Mouse (Mus musculus) granulocyte monocyte progenitor cell, adult 5-6 weeks (primary cell): ENCODE measurements around the gene Flad1. TPM values are rescaled to one million over a fixed set of nuclear protein-coding genes. Genes with fewer than 3 reads are reported as not detected.

Source experiments
- ATAC-seq: replicated peaks from 2 replicates; pipeline ENCODE4 v1.8.0; 2016; ENCODE audit warnings: mild to moderate bottlenecking, moderate TSS enrichment, inconsistent platforms; ENCODE audit not compliant: poor library complexity, severe bottlenecking
- total RNA-seq, 2 experiments: library from RNA; stranded (forward) in 1 of 2; stranded (reverse) in 1 of 2; fragments of 200-712, 200-1000 nt in 1 of 2; fragments of >200 nt in 1 of 2; fragmentation: Nextera tagmentation in 1 of 2; gene quantifications; 2 replicates each; pipeline ENCODE4 v1.2.3; 2014 to 2017

The Flad1 gene
- total RNA-seq (2014; fragmentation: Nextera tagmentation) (27.5 and 41.7 TPM in 2 replicates), total RNA-seq (2017) (15.3 and 16.2 TPM in 2 replicates)

DNA sequence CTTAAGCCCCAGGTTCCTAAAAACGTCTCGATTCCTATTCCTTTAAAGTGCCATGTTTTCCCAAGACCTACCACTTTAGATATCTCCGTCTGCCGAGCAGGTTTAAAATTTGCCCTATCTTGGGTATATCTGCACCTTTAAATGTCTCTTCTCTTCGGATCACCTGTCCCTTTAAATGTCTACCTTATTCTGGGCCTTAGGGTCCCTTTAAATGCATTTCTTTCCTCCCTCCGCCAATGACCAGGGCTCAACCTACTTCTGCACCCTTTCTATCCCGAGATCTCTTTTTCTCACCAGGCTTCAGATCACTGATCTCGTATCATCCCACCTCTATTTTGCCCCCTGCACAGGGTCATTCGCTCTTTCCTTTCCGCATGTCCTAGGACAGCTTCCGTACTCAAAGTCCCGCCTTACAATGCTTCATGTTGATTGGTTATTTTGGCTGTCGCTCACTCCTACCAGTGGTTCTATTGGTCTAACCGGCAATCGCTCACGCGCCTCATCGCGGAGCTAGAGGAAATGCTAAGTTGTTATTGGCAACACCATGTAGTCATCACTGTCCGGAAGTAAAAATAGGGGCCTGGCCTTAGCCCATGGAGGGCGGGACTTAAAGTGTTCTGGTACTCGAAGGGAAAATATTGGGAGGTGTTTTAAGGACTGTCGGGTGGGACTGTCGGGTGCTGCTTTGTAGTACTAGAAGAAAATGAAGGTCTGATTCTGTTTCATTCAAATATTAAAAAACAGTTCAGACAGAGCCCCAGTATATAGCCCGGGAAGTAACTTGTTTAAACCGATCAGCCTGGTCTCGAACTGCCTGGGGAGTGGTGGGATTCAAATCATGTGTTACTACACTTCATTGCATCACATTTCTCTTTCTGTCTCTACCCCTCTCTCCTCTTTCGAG is at the start of gene Flad1:
Gene Flad1, minus strand, starts transcription at position 381 of the 904 bp plus-strand sequence.
- peak; percentile 99 for ATAC-seq

DNA sequence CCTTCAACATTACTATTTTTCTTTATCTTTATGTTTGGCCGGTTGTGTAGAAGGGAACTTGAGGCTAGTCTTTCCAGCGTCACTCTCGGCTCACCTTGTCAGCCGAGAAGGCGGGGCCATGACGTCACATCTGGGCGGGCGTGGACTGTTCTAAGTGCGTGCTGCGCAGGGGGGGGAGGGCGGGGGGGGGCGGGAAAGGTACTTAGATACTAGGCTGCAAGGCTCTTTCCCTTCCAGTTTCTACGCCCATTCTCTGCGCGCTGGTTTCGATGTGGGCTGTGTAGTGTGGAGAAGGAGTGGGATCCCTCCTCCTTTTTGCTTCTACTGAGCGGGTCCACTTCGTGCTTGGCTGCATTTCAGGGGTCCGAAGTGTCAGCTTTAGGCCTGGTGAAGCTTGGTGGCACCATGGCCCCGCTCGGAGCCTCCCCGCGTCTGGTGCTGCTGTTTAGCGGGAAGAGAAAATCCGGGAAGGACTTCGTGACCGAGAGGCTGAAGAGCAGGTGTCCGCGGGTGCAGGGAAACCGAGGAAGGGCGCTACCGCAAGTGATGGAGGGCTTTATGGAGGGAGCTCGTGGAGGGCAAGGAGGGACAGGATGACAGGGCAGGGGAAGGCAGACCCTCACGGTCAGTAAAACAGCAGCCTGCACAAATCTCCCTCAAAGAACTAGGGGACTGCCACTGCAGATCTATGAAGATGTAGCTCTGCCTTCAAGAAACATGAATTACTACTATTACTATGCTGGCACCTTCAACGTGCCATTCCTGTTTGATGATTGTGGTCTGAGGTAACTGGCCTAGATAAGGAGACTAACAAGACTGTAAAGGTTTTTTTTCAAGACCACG is 47.5 kb upstream of the Flad1 start:
- ATAC-seq = peak; percentile 62

DNA sequence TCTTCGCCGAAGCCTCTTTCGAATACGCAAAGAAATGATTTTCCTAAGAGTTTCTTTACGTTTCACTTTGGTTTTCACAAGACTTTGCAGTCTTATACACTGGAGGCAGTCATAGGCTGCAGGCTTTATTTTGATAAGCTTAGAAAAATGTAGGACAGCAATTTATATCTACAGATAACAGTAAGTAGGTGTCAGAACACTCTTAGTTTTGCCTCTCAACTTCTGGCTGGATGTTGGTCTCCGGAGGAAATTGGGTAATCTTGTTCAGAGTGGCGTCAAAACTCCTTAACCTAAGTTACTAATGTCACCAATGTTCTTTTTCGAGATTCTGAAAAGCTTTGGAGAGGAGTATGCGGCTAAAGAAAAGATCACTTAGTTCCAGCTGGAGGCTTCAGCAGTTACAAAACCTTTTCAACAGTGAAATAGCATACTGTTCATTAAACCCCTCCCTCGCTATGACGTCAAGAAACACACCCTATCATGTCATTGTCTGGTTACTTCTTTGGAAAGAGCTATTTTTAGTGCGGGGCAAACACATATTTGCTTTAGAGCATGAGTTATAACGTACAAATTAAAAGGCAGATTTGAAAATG is 46.8 kb upstream of the Flad1 start:
- ATAC-seq = peak; percentile 54

DNA sequence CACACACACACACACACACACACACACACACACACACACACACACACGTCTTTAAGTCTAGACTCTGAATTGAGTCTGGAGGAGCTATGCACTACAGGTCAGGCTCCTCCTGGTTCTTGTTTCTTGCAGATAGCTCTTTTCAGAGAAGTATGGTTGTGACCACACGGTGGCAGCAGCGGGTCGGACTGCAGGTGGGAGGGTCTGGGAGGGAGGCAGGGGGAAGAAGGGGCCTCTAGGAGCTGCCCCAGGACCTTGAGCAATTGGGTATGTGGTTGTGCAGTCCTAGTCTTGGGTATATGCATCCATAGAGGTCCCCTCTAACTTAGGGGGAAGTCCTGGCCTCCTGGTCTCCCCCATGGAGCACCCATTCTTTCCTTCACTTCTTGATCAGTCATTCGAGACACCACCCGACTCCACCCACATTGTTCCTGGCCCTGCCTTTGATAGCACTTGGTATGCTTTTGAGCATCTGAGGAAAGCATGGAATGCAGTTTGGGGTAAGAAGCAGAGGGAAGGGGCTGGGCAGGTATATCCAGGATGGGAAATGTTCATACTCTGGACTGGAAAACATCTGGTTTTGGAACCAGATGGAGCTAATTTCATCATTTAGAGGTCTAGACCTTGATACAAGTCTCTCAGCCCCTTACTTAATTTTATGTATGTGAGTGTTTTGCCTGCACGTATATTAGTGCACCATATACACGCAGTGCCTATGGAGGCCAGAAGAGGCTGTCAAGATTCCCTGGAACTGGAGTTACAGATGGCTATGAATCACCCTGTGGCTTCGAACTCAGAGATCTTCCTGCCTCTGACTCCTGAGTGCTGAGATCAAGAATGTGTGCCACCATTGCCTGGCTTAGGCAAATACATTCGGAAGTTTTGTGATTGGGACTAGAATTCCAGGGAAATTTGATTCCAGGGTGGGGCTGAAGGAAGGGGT is 45.3 kb upstream of the Flad1 start:
- ATAC-seq = peak; percentile 89

DNA sequence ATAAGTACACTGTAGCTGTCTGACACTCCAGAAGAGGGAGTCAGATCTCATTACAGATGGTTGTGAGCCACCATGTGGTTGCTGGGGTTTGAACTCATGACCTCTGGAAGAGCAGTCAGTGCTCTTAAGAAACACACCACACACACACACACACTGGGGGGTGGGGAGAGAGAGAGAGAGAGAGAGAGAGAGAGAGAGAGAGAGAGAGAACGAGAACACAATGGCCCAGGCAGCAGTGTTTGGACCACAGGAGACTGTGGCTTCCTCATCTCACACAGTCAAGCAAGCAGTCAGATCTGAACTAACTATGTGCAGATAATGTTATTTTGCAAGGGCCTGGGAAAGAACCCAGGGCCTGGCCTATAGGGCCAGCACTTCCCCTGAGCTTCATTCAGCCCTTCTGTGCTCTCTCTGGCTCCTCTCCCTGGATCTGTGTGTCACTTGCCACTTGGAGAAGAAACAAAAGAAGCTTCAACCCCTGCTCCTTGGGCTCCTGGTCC is 44.2 kb upstream of the Flad1 start:
- ATAC-seq = no peak

DNA sequence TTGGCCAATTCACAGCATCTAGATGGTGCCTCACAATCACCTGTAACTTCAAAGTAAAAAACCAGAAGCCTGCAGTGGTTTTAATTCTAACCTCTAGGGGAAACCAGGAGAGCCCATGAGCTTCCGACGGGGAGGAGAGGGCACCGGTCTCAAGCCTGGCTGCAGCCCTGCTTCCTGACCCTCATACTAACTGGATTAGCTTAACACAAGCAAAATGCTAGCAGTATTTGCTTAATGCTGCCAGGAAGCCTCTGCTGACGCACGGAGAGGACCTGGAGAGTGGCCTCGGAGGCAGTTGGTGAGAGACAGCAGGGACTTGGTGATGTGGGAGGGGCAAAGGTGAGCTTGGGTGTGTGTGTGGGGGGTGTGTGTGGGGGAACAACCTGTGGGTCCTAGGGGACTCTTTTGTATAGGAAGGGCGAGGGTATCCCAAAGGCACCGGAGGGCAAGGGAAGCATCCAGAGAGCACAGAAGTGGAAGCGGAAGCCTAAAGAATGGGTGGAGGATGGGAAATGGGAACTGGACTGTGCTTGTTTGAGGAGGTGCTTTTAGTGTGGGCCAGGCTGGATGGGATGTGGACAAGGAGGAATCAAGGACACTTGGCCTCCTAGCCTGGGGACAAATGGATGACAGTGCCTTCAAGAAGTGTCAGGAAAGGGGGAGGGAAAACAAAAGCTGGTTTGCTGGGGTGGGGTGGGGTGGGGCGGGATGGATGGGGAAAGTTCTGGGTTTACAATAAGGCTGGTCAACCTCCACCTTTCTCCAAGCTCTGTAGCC is 42.9 kb upstream of the Flad1 start, which contains the start of gene Pmvk:
Gene Pmvk, plus strand, starts transcription at position 141 of the 777 bp plus-strand sequence.
- ATAC-seq = no peak

DNA sequence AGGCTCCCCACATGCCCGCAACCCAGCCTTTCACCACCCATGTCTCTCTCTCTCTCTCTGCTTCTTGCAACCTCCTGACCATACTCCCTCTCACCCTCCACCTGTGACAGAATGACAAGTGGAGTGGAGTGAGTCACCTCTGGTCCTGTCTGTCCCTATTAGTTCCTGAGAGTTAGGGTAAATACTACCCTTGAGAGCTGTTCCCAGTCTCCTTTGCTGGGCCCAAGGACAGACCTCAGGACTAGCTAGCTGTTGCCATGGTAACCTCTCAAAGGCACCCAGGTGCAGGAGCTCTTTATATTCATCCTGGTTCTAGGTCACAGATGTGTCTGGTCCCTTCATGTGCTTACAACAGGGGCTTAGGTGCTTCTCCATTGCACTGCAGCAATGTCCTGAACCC is 40.2 kb upstream of the Flad1 start:
- ATAC-seq = no peak

DNA sequence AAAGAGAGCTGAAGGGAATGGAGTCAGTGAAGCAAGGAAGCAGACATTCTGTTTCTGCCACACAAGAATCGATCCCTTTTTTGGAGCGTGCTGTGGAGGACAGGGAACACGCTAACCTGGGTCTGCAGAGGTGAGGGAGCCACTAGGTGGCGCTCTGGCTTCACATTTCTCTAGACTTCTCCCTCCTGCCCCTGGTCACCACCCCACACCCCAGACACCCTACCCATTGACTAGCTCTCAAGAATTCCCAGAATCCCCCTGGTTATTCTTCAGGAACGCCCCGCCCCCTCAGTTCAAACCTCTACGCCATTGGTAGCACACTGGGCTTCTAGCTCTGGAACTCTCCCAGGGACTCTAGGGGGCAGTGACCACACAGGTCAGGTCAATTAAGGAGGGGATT is 37.9 kb upstream of the Flad1 start:
- peak; percentile 72 for ATAC-seq

DNA sequence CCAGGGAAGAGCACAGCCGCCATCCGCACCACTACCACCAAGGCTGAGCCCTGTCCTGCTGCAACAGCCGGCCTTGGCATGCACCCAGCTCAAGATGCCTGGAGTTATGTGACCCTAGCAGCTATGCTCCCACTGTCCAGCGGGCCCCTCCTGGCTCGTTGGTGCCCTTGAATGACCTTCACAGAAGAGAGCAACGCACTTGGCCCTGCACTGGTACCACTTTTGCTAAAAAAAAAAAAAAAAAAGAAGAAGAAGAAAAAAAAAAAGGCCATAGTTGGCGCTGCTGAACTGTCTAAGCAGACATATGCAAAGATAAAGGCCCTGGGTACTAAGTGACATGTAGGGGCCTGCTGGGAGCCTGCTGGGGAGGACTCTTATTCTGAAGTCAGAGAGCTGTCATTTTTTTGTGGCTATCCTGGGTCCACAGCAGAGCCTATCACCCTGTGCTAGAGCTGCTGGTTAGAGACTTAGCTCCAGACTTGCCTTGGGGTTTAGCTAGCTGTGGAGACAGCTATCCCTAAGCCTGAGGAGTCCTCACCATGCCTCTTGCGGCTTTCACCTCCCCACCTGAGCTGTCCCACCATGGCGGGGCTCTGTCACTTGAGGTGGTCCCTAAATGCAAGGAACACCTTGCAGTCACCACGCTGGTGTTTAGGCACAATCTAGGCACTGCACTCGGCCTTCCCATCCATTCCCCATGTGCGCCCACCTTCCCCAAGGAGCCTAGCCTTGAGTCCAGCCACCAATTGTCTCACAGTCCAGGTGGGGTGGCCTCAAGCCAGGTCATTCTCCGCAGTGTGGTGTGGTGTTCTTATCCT is 37.3 kb upstream of the Flad1 start:
- peak; percentile 61 for ATAC-seq

DNA sequence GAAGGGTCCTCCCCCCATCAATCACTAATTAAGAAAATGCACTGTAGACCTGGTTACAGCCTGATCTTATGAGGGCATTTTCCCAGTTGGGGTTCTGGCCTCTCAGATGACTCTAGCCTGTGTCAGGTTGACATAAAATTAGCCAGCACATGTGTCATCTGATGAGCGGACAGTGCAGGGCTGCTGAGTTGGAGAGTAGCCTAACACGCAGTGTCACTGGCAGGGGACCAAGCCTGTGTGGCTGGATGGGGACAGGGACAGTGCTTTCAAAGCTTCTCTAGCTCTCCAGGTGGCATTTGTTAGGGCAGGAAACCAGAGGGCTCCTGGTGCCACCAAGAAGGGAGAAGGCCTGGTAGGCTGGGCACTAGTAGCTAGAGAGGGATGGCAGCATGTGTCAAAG is 29.0 kb upstream of the Flad1 start:
- ATAC-seq = no peak

DNA sequence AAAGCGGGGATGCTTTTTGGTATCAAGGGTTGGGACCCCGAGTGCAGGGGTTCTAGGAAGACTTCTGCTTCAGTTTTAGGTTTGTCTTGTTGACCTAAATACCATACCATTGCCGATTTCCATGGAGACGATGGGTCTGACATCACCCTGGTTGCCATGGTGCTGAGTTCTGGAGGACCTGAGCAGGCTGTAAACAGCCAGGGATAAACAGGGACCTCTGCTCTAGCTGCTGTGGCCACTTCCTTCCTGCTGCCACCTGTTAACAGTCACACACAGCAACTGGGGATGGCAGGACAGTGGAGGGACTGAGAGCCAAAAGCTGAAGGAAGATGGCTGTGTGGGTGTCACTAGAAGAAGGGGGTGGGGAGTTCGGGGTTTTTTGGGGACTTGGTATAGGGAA is 25.6 kb upstream of the Flad1 start:
- peak; percentile 70 for ATAC-seq

DNA sequence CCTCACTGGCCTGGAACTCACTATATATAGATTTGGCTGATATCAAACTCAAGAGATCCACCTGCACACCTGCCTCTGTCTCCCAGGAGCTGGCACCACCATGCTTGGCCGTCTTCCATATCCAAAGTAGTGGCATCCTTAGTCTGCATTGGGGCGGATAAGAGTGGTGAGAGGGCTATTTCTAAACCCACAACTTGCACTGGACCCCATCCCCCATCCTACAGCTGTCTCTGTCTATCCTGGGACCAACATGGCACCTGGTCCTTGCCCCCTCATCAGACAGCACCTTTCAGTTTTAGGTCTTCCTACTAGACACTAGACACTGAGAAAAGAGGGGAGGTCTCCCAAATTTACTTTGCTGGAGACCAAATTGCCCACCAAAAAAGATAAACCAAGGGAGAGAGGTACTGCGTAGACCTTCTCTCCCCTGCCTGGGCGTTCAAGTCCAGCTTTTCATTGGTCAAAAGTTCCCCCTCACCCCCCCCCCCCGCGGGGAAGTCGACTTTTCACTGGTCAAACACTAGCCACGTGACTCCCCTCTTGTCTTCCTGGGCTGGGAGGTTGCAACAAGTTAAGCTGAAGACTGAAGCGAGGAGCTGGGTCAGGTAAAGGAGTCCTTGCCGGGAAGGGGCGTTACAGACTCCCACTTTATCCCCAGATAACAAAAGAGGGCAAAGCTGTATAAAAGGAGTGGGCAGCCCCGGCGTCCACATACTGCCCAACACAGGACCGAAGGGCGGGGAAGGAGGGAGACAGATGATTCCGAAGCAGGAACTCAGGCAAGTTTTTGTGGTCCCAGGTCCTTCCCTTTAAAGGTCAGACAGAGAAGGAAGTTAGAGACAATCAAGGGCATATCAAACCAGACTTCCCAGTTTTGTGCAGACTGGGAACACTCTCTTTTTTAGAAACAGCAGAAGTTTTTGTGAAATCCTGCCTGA is 24.8 kb upstream of the Flad1 start, which contains the start of gene Pbxip1:
Gene Pbxip1, plus strand, starts transcription at position 531 of the 938 bp plus-strand sequence.
- peak; percentile 63 for ATAC-seq

DNA sequence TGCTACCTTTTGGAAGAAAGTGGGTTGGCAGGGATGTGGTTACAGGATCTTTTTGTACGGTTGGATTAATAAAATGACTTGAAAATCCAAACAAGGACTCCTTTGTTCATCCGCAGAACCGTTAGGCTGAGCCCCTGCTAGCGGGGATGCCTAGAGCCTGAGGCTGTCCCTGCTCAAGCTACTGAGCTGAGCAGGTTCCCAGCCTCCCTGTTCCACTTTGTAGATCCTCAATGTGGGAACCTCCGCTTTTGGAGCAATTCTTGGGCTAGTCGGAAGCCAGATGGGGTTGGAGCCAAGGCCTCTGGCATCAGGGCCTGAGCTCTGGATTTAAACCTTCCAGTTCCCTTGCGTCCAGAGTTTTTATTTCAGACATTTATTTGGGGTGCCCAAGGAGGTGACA is 23.4 kb upstream of the Flad1 start:
- ATAC-seq = no peak

DNA sequence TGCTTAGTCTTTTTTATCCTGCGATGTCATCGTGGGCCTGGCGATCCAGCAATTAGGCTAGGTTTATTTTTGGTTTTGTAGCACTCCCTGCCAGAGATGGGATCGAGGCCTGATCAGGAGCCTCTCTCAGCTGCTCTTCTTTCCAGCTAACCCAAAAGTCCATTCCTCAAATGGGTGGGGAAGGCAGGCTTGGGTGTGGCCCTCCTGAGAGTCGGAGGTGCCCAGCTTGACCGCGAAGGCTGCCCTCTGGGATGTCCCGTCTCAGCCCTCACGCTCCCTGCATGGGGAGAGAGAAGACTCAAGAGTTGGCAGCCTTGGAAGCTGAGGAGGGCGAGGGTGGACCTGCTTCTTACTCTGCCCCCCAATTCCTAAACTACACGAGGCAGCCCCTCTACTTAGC is 22.9 kb upstream of the Flad1 start:
- ATAC-seq = no peak

DNA sequence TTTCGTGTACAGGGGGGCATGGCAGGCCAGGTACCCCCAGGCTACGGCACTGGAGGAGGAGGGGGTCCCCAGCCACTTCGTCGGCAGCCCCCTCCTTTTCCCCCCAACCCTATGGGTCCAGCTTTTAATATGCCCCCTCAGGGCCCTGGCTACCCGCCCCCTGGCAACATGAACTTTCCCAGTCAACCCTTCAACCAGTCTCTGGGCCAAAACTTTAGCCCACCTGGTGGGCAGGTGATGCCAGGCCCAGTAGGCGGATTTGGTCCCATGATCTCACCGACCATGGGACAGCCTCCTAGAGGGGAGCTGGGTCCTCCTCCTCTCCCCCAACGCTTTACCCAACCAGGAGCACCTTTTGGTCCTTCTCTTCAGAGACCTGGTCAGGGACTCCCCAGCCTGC is 20.9 kb upstream of the Flad1 start:
- no peak for ATAC-seq
